Mouse (Mus musculus): ENCODE data around the gene Zfp386. TPM values are rescaled to one million over a fixed set of nuclear protein-coding genes. Genes with fewer than 3 reads are reported as not detected.

The Zfp386 gene
- total and polyA plus RNA-seq, 2 experiments from 2014 or later = 33.5 to 37.9 TPM

GRCm38 (mm10) chr12:116083125-116083524 lies 35.6 kb downstream of the Zfp386 start:
- Histone ChIP-seq H3K4me2 (ENCODE audit: low read depth, low read length, poor library complexity, severe bottlenecking) (no peak overlapping the region), H3K4me1 (ENCODE audit: insufficient read depth, low read length) (no peaks in the 10 kb centered on the region), H3K9ac (replicated peaks; ENCODE audit: low read length, poor library complexity, severe bottlenecking) (no peak overlapping the region), H3K36me3 (ENCODE audit: insufficient read depth, low read length) (no peaks in the 10 kb centered on the region), H3K9me3 (ENCODE audit: low read length) (no peaks in the 10 kb centered on the region), H3K4me3 (ENCODE audit: low read depth, low read length) (no peak overlapping the region), H3K27ac (ENCODE audit: low read depth, low read length) (no peak overlapping the region), H3K27me3 (ENCODE audit: insufficient read depth, low read length) (peaks cover 3% of the 10 kb centered on the region; the same call in 1 of the 2 replicates)
- no peak for TF ChIP-seq CTCF (IDR thresholded peaks at IDR 0.05)
- WGBS = 84% methylated on average over 6 of the region's 6 CpGs
- no peak for ATAC-seq (ENCODE audit: low FRiP score)
- no peak for DNase-seq (ENCODE audit: low spot score)

- H3K4me2 ChIP-seq (ENCODE audit: low read depth, low read length, poor library complexity, severe bottlenecking) = no peak overlapping the region
- H3K27me3 ChIP-seq (ENCODE audit: insufficient read depth, low read length) = no peaks in the 10 kb centered on the region
- H3K27ac ChIP-seq (ENCODE audit: low read depth, low read length) = no peak overlapping the region
- WGBS = 85% methylated on average over 2 of the region's 2 CpGs
- DNase-seq (ENCODE audit: low spot score) (no peak), ATAC-seq (ENCODE audit: low FRiP score) (no peak)
- no peak overlapping the region for H3K4me3 ChIP-seq (ENCODE audit: low read depth, low read length)
- no peaks in the 10 kb centered on the region for H3K4me1 ChIP-seq (ENCODE audit: insufficient read depth, low read length)
- no peak for TF ChIP-seq CTCF (IDR thresholded peaks at IDR 0.05)
- no peaks in the 10 kb centered on the region for H3K36me3 ChIP-seq (ENCODE audit: insufficient read depth, low read length)
- no peak overlapping the region for H3K9ac ChIP-seq (replicated peaks; ENCODE audit: low read length, poor library complexity, severe bottlenecking)
- no peaks in the 10 kb centered on the region for H3K9me3 ChIP-seq (ENCODE audit: low read length)
Observed at GRCm38 (mm10) chr12:116084294-116084693, 36.8 kb downstream of the Zfp386 start.

DNA sequence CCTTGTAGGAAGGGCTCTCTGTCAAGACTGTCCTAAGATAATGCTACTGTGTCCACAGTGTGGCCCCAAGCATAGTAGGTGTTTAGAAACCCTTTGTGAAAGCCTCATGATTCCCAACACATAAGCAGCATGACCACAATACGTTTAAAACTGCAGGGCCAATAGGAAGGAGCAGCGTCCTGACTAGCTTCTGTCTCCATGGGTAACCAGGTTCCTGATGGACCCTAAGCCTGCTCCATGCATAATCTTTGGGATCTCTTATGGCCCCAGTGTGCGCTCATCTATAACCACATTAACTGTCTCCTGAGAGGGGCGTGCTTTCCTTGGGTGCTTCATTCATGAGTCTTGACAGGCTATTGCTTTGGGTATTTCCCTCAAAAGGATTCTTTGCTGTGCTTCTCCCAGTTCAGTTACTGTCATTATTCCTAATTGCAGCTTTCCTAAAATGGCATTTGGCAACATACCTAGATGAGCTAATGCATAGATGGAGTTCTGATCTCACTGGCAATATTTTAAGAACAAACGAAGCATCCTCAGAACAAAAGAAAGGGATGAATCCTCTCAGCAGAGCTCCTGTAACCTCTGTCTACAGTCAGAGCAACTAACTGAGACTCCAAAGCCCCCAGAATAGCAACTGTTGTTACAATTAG lies 39.6 kb downstream of the Zfp386 start:
- TF ChIP-seq CTCF (IDR thresholded peaks at IDR 0.05) = no peak
- Histone ChIP-seq H3K27me3 (ENCODE audit: insufficient read depth, low read length) (no peaks in the 10 kb centered on the region), H3K9me3 (ENCODE audit: low read length) (no peaks in the 10 kb centered on the region), H3K4me3 (ENCODE audit: low read depth, low read length) (no peak overlapping the region), H3K9ac (replicated peaks; ENCODE audit: low read length, poor library complexity, severe bottlenecking) (no peak overlapping the region), H3K4me1 (ENCODE audit: insufficient read depth, low read length) (no peaks in the 10 kb centered on the region), H3K36me3 (ENCODE audit: insufficient read depth, low read length) (no peaks in the 10 kb centered on the region), H3K27ac (ENCODE audit: low read depth, low read length) (no peak overlapping the region), H3K4me2 (ENCODE audit: low read depth, low read length, poor library complexity, severe bottlenecking) (no peak overlapping the region)
- DNase-seq (ENCODE audit: low spot score) (no peak), ATAC-seq (ENCODE audit: low FRiP score) (no peak)
- 85% methylated on average over 5 of the region's 5 CpGs for WGBS

DNA sequence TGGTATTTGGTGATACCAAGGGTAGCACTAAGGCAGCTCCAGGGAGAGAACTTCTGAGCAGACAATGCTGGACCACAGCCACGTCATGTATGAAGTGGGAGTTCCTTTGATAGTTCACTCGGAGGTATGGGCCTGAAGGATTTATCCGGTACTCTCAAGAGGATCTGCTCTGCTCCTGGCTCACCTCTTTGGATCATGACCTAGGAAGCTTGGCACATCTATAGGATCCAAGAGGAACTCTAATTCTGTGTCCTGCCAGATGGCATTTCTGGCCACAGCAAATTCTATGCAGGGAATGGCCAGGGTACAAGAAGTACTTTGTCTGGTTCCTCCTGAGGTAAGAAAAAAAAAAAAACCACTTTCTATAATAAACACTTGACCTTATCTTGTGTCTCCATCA lies 42.3 kb downstream of the Zfp386 start:
- H3K4me3 ChIP-seq (ENCODE audit: low read depth, low read length) = no peak overlapping the region
- no peaks in the 10 kb centered on the region for H3K4me1 ChIP-seq (ENCODE audit: insufficient read depth, low read length)
- no peak overlapping the region for H3K4me2 ChIP-seq (ENCODE audit: low read depth, low read length, poor library complexity, severe bottlenecking)
- H3K27me3 ChIP-seq (ENCODE audit: insufficient read depth, low read length) = no peaks in the 10 kb centered on the region
- H3K9me3 ChIP-seq (ENCODE audit: low read length) = no peaks in the 10 kb centered on the region
- ATAC-seq (ENCODE audit: low FRiP score) = no peak
- 85% methylated on average over 3 of the region's 3 CpGs for WGBS
- no peak overlapping the region for H3K9ac ChIP-seq (replicated peaks; ENCODE audit: low read length, poor library complexity, severe bottlenecking)
- no peak overlapping the region for H3K27ac ChIP-seq (ENCODE audit: low read depth, low read length)
- no peaks in the 10 kb centered on the region for H3K36me3 ChIP-seq (ENCODE audit: insufficient read depth, low read length)
- no peak for DNase-seq (ENCODE audit: low spot score)
- TF ChIP-seq CTCF (IDR thresholded peaks at IDR 0.05) = no peak

DNA sequence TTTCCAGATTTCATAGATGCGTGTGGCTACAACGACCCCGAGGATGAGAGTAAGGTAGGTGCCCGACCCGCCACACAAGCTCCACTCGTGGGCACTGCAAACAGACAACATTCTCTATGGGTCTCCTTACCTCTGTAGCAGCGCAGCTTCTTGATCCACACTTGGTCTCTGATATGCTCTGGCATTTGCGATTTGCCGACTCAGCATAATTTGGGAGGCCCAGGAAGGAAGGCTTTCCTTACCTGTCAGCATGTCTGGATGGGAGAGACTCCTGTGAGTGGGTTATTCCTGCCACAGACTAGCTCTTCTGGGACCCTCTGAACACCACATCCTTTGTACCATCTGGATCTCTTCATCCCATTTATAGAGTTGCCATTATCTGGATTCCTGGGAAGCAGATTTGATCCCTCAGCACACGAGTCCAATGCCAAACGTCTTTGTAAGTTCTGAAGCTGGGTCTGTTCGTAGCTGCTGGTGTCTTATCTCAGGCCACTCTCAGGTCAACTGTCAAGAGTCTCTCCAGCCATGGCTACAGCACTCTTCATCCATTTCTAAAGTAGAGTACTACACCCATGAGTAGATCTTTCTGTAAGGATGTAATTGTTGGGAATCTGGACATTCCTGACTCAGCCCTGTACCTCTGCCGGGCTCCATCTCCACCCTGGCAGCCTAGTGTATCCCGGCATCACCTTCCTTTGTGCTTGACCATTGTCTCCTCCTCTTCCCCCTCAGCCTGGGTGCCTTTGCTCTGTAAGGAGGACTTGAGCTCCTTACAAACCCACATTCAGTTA lies 47.4 kb downstream of the Zfp386 start:
- no peak overlapping the region for H3K9ac ChIP-seq (replicated peaks; ENCODE audit: low read length, poor library complexity, severe bottlenecking)
- no peaks in the 10 kb centered on the region for H3K36me3 ChIP-seq (ENCODE audit: insufficient read depth, low read length)
- H3K27me3 ChIP-seq (ENCODE audit: insufficient read depth, low read length) = no peaks in the 10 kb centered on the region
- WGBS = 92% methylated on average over 14 of the region's 14 CpGs
- no peak for DNase-seq (ENCODE audit: low spot score)
- H3K27ac ChIP-seq (ENCODE audit: low read depth, low read length) = no peak overlapping the region
- no peak overlapping the region for H3K4me3 ChIP-seq (ENCODE audit: low read depth, low read length)
- TF ChIP-seq CTCF (IDR thresholded peaks at IDR 0.05) = no peak
- no peak overlapping the region for H3K4me2 ChIP-seq (ENCODE audit: low read depth, low read length, poor library complexity, severe bottlenecking)
- no peaks in the 10 kb centered on the region for H3K4me1 ChIP-seq (ENCODE audit: insufficient read depth, low read length)
- no peak for ATAC-seq (ENCODE audit: low FRiP score)
- H3K9me3 ChIP-seq (ENCODE audit: low read length) = no peaks in the 10 kb centered on the region

DNA sequence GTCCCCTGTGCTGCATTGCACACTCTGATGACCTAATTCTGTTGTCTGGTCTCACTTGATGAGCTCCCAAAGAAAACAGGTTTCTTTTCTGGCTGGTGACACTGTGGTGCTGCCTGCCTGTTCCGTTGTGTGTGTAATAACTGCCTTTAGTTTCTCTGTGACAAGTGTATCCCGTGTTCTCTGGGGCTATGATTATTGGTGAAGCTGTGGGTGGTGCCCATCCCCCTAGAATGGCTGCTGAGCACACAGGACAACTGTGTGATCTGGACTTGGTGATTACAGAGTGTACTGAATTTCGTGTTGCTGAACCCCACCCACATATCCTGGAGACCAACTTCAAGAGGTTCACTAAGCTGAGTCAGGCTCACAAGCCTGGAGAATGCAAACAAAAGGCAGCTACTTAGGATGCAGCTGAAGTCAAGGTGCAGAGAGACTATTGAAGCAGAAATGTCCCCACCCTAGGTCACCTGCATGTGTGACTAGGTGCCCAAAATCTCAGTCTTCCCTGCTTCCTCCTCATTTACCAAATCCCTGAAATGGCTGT lies 48.9 kb downstream of the Zfp386 start:
- DNase-seq (ENCODE audit: low spot score) (no peak), ATAC-seq (ENCODE audit: low FRiP score) (no peak)
- H3K27ac ChIP-seq (ENCODE audit: low read depth, low read length) = no peak overlapping the region
- no peak overlapping the region for H3K4me2 ChIP-seq (ENCODE audit: low read depth, low read length, poor library complexity, severe bottlenecking)
- no peak overlapping the region for H3K9ac ChIP-seq (replicated peaks; ENCODE audit: low read length, poor library complexity, severe bottlenecking)
- H3K27me3 ChIP-seq (ENCODE audit: insufficient read depth, low read length) = no peaks in the 10 kb centered on the region
- H3K4me1 ChIP-seq (ENCODE audit: insufficient read depth, low read length) = no peaks in the 10 kb centered on the region
- 64% methylated on average over 3 of the region's 3 CpGs for WGBS
- H3K4me3 ChIP-seq (ENCODE audit: low read depth, low read length) = no peak overlapping the region
- TF ChIP-seq CTCF (IDR thresholded peaks at IDR 0.05) = no peak
- no peaks in the 10 kb centered on the region for H3K9me3 ChIP-seq (ENCODE audit: low read length)
- no peaks in the 10 kb centered on the region for H3K36me3 ChIP-seq (ENCODE audit: insufficient read depth, low read length)

Data from midbrain, postnatal 0 days (tissue).